Mouse (Mus musculus): Measurements from ENCODE around the gene Trak2.
"Not testable (repeated sequence)": the region's sequence is repeated elsewhere in the genome, so short reads cannot be mapped to it uniquely, and the experiment has no call there.

Trak2 gene

DNA sequence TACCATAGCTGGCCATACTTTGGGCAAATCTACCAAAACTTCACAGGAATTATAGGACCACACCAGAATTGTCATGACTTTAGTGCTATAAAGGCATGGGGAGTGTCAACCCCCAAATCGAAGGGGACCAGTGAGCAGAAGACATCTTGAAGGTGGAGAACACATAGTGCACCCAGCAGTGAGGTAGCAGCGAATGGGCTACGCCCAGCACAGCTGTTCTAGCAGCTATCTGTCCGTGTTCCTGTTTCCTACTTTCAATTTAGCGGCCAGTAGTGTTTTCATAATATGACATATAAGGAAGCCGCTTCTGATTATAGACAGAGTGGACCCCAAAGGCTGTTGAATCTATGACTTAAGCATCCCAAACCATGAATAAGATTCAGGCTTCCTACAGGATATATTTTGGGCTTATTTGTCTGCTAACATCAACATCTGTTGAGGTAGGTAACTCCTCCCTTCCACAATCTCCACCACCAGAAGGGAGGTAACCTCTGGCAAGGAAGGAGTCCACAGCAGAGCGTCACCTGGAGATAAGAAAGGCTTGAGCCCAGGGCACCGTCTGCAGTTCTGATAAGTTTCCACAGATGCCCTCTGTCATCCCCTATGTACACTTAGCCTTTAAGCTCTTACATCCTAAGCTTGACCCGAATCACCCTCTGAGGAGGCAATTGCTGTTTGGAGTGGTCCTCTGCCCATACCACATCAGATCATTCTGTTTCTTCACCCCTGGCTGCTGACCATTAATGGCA is 19.4 kb downstream of the Trak2 start:
- no peak for DNase-seq

DNA sequence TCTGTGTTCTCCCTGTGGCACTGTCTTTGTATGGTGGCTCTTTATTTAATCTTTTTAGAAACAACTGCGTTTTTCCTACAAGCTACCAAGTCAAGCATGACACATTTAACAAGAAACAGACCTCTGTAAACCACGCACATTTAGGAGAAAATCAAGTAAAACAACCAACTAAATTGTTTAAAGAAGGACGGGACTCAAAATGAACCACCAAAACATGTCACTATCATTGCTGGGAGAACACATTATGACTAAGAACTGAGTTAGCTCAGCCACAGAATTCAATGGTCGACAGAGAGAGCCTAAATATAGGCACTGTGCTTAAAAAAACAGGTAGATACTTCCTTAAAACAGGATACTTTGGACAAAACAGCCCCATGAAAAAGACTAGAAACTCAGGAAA is 20.2 kb downstream of the Trak2 start:
- DNase-seq = no peak

DNA sequence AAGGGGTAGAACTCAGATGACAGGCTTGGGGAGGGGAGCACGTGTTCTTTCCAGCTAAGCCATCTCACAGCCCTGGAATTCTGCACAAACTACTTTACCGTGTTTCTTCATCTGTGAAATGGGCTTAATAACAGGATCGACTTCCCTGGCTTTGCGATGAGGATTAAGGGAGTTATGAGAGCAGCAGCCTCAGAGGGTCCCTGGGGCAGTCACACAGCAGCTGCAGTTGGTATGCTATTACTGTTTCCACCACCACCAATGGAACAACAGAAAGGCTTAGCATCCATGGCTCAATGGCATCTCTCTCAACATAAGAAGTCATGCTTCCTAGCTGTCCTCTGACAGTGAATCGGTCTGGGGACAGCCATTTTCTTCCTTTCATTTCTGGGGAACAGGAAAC is 20.7 kb downstream of the Trak2 start:
- DNase-seq = no peak

GRCm38 (mm10) chr1:58951841-58952240 is 21.4 kb downstream of the Trak2 start:
- no peak for DNase-seq

DNA sequence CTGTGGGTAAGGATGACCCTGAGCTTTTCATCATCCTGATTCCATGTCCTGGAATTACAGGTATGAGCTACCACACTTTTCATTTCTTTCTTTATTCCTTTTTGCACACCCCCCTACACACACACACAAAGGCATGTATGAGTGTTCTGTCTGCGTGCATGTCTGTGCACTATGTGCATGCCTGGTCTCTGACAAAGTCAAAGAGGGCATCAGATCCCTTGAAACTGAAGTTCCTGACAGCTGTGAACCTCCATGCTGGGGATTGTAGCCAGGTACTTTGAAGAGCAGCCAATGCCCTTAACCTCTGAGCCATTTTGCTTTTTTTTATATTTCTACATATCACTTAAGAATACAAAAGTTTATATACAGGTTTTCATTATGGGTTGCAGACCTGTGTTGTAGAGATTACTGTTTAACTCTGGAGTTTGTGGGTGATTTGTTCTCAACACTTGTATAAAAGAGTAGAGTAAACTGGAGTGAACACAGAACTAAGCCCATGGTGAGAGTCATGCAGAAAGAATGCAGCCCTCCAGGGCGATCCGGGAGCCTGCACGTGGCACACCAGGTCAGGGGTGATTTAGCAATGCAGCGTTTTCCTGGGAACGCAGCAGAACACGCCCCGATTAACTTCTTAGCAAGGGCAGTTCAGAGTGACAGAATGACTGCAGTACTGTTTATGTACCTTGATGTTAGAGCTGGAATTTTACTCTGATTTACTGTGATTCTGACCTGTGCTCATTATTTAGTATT is 22.2 kb downstream of the Trak2 start:
- DNase-seq = peak; percentile 51

DNA sequence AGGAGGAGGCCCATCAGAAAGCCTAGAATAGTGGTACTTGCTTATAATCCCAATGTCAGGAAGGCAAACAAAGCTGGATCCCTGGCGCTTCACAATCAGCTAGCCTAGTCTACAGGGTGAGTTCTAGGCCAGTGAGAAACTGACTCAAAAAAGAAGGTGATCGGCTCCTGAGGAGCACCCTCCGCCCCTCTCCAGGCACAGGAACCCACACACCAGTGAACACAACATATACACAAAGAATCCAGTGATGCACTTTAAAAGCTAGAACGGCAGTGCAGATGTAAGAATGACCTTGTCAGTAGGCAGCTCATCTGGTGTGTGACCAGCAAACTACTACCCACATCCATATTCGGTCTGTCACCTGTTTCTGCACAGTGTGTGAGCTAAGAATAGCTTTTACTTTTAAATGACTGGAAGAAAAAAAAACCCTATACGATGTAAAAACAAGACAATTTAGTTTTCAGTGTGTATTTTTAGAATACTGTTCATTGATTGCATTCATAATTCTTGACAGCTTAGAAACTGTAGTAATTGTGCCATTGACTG is 23.6 kb downstream of the Trak2 start:
- no peak for DNase-seq

GRCm38 (mm10) chr1:58946718-58947117 is 26.5 kb downstream of the Trak2 start:
- no peak for DNase-seq

DNA sequence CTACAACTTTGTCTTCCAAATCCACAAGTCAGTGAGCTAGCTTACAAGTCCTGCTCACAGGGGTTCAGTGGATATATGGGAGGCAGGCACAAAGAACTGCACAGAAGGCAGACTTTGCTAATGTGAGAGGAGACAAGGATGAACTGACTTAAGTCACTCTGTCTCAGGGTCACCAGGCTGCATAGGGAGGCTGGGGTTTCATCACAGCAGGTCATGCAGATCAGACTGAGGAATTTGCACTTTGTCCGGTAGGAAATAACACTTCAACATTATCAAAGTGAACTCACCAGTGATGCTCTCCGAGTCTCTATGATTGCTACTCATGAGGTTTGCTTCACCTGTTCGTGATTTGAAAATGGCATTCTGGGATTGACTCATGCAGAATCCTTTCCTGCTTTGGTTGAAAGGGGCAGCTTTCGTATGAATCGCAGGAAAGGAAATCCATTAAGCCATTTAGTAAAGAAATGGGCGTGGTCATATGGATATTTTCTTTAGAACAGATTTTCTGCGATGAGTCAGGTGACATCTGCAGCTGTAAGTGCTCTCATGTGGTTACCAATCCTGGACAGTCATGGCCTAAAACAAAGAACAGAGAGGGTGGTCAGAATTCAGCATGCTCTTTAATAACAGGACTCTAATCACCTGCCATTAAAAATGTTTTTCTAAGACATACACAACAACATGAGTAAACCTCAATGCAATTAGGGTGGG is 27.1 kb downstream of the Trak2 start:
- DNase-seq = no peak

DNA sequence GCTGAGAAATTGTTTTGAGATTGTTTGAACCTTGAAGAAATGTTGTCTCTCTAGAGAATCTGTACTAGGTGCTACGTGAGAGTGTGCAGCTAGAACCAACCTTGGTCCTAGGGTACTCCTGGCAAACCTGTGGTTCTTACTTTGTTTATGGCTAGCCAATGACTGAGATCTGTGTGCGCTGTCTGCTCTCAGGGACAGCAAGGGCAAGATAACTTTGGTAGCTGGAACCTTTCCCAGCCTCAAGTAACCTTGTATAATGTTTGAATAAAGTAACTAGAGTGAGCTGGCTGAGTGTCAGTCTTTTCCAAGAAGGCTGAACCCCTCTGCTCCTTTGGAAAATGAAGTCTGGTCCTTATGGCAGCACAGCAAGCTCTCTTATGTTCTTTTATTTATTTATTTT is 27.7 kb downstream of the Trak2 start:
- DNase-seq = no peak

DNA sequence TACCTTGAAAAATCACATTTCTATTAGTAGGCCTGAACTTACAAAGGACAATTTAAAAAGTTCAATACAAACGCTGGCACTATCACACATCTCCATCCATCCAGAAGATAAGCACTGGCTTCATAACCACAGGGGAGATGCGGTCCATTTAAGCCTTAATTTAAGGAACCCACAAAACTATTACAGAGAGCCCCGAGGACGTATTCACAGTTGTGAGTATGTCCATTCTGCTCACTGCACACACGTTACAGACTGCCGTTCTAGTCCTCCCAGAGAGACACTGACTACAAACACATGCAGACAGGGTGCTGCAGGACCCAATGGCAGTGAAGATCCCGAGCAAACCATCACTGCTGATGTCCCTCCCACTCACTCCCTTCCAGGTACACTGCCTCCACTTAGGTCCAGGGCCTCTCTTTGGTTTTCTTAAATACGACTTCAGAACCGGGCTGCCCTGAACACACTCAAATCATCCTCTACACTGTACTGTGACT is 35.6 kb downstream of the Trak2 start:
- no peak for DNase-seq

GRCm38 (mm10) chr1:58936746-58937605 is 36.3 kb downstream of the Trak2 start:
- no peak for DNase-seq

GRCm38 (mm10) chr1:58926664-58927063 is 46.6 kb downstream of the Trak2 start:
- DNase-seq = no peak

- DNase-seq = no peak
These were observed 55.7 kb downstream of the Trak2 start for GRCm38 (mm10) chr1:58917566-58917965.

- no peak for DNase-seq
These were observed 63.5 kb downstream of the Trak2 start for GRCm38 (mm10) chr1:58909636-58910272.

- no peak for DNase-seq
These were observed 69.5 kb downstream of the Trak2 start for GRCm38 (mm10) chr1:58903681-58904080.

DNA sequence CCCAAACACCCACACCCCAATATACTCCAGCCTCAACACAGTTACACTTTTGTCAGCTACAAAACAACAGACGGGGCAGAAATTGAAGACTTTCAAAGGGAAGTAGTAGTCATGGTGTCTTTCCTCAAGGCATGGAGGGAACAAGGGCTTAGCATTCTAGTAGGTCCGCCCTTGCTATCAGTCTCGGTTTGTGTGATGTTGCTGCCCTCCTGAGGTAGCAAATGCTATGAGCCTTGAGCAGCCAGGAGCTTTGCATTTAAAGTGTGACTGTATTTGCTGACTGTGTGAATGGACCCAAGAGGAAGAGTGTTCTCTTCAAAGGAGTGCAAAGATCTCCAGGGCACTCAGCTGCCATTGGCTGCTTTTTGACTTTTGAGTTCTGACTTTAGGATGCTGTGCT is 75.7 kb downstream of the Trak2 start:
- peak; percentile 26 for DNase-seq

GRCm38 (mm10) chr1:58892386-58892785 is 80.8 kb downstream of the Trak2 start:
- not testable (repeated sequence) for DNase-seq

DNA sequence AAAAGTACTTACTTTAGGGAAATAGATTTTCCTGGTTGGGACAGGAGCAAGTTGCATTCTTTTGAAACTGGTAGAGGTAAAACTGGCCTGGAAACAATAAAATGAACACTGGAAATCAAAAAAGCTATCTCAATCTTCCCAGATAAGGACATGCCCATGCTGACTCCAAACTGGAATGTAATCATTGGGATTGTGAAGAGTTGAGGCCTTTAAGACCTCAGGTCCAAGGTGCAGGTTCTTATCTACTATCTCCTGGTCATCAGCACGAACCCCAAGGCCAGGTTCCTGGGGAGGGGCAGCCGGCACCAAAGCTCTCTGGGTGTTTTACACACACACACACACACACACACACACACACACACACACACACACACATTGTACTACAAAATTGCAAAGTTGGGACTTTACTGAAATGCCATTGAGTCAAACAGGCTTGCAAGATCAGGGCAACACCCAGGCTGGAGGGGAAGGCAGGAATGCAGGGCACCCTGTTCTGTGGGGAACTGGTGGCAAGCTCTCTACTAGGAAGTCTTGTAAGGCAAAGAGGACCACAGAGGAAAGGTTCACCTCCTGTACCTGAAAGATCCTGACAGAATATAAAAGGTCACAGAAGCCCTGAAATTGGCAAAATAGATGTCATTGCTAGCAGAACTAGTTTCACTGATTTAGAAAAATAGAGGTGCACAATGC is 81.6 kb downstream of the Trak2 start:
- not testable (repeated sequence) for DNase-seq

DNA sequence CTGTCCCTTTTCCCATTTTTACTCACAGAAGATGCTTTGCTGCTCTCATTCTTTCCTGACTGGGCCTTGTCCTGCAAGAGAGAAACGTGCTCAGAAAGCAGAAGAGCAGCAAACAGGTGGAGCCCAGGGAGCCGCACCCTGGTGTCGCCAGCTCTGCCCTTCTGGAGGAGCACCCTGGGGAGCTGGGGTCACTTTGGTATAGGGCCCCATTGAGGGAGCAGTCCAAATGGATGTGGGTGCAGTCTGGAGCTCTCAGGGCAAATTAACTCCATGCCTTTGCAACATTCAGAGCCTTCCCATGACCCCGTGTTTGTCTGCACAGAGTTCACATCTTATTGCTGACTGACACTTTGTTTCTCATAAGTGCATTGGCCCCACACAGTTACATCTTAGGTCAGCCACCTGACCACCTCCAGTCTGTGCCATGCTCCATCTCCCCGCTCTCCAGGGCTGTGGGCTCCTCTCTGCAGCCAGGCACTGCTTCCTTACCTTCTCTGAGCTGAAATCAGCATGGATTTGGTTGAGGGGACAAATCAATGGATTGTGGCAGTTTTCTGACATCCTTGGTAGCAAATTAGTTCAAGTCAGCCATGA is 82.4 kb downstream of the Trak2 start:
- DNase-seq = not testable (repeated sequence)

- peak; percentile 4 for DNase-seq
These were observed 83.2 kb downstream of the Trak2 start for GRCm38 (mm10) chr1:58889826-58890546.

All from lung, postnatal 14 days (tissue).